Mouse (Mus musculus) liver, embryonic 14.5 days (tissue): Measurements from ENCODE around the gene Minpp1. TPM values are rescaled to one million over a fixed set of nuclear protein-coding genes. Genes with fewer than 3 reads are reported as not detected.

ENCODE experiments used
- ATAC-seq: fragments of 200-750 bp; cut with Nextera tagmentation; 2 replicates; pipeline ENCODE4 v1.8.0; 2017; ENCODE audit warnings: moderate number of reproducible peaks, mild to moderate bottlenecking, moderate library complexity; ENCODE audit not compliant: insufficient read depth
- DNase-seq, 3 experiments: peaks; one replicate each; pipeline ENCODE4 v3.0.0-alpha.2; 2012 to 2013; ENCODE audit warnings: low read depth in 3 of 3, low spot score in 3 of 3
- H3K27ac ChIP-seq: fragments of 300-500 bp; sonication (generic); 2 replicates; pipeline ENCODE4 v1.5.1; 2014; ENCODE audit warnings: moderate library complexity, mild to moderate bottlenecking, control low read depth, inconsistent platforms
- H3K27me3 ChIP-seq: fragments of 300-500 bp; sonication (generic); 2 replicates; pipeline ENCODE4 v1.6.1; 2014; ENCODE audit warnings: mild to moderate bottlenecking, low read length, moderate library complexity; ENCODE audit not compliant: control insufficient read depth, insufficient read depth
- H3K36me3 ChIP-seq: fragments of 300-500 bp; sonication (generic); replicated peaks from 2 replicates; pipeline ENCODE4 v1.6.1; 2014; ENCODE audit warnings: low read depth; ENCODE audit not compliant: control insufficient read depth, insufficient read depth
- H3K4me1 ChIP-seq, 2 experiments: fragments of 200-500 bp in 1 of 2; fragments of 300-500 bp in 1 of 2; sonication (generic) in 1 of 2; replicated peaks; 2 replicates each; pipeline ENCODE4 v1.6.1; 2012 to 2014; ENCODE audit warnings: antibody characterized with exemption in 1 of 2, inconsistent platforms in 1 of 2, low read length in 1 of 2; ENCODE audit not compliant: control insufficient read depth in 2 of 2, insufficient read depth in 2 of 2
- H3K4me2 ChIP-seq: fragments of 300-500 bp; sonication (generic); 2 replicates; pipeline ENCODE4 v1.6.1; 2014; ENCODE audit warnings: low read depth, mild to moderate bottlenecking, control low read depth, moderate library complexity
- H3K4me3 ChIP-seq, 2 experiments: fragments of 200-500 bp in 1 of 2; fragments of 300-500 bp in 1 of 2; sonication (generic) in 1 of 2; 2 replicates each; pipeline ENCODE4 v1.5.1; 2012 to 2014; ENCODE audit warnings: low read depth in 2 of 2, low read length in 2 of 2, mild to moderate bottlenecking in 2 of 2, control low read depth in 1 of 2, inconsistent platforms in 1 of 2, moderate library complexity in 1 of 2; ENCODE audit not compliant: insufficient read depth in 1 of 2
- H3K9ac ChIP-seq: fragments of 300-500 bp; sonication (generic); replicated peaks from 2 replicates; pipeline ENCODE4 v1.6.1; 2014; ENCODE audit warnings: mild to moderate bottlenecking, control low read depth, moderate library complexity
- H3K9me3 ChIP-seq: fragments of 300-500 bp; sonication (generic); 2 replicates; pipeline ENCODE4 v1.6.1; 2016; ENCODE audit warnings: low read length, mixed read lengths; ENCODE audit not compliant: control insufficient read depth
- CTCF ChIP-seq: IDR thresholded peaks from 2 replicates; pipeline ENCODE4 v1.5.1; 2016; ENCODE audit warnings: antibody characterized with exemption, low read depth, control low read depth
- EP300 ChIP-seq: IDR thresholded peaks from 2 replicates; pipeline ENCODE4 v1.6.1; 2016; ENCODE audit warnings: antibody characterized with exemption, low read depth
- WGBS: fragments of 180-500 bp; shearing (Covaris S2); extraction: QIAGEN DNeasy Blood & Tissue Kit; methylation state at CpG from one replicate; pipeline ENCODE4 v1.1.7; 2014; ENCODE audit not compliant: insufficient replicate concordance; 5-methylcytosine and 5-hydroxymethylcytosine counted together
- polyA plus RNA-seq, 2 experiments: library from polyadenylated mRNA; depleted of rRNA in 1 of 2; stranded (reverse) in 1 of 2; unstranded in 1 of 2; fragments of >200 nt; fragmentation: Nextera tagmentation in 1 of 2; extraction: Ambion mirVana in 1 of 2; gene quantifications; 2 replicates each; pipeline versions ENCODE4 v1.2.1 to v1.2.3; 2012 to 2014

Minpp1 gene
- polyA plus RNA-seq, 2 experiments, result 36.6 to 75.4 TPM

GRCm38 (mm10) chr19:32510267-32510666 lies 24.7 kb downstream of the Minpp1 start:
- Histone ChIP-seq H3K9me3 (0 out of 2 replicates have a peak, but pooled peaks cover 2% of the 10 kb centered on the region), H3K27ac (peak overlapping the region; percentile 80), H3K4me3 (0 out of 4 replicates have a peak overlapping the region, but pooled peaks of 1 of the 2 experiments have one; percentile 1), H3K36me3 (peaks cover 49% of the 10 kb centered on the region), H3K9ac (peak overlapping the region; percentile 36), H3K4me2 (peak overlapping the region; percentile 60), H3K27me3 (no peaks in the 10 kb centered on the region), H3K4me1 (peaks cover 27 to 36% of the 10 kb centered on the region in 2 experiments)
- 28% methylated on average over 3 of the region's 3 CpGs for WGBS
- ATAC-seq, result peak; percentile 80
- TF ChIP-seq CTCF, result no peak
- no peak for TF ChIP-seq EP300
- DNase-seq, result peak in 1 of 3 experiments; percentile 46

GRCm38 (mm10) chr19:32510962-32511361 lies 25.4 kb downstream of the Minpp1 start:
- ATAC-seq, result peak; percentile 96
- 16% methylated on average over 6 of the region's 6 CpGs for WGBS
- peak overlapping the region; percentile 36; the same call in 1 of the 2 replicates for H3K9ac ChIP-seq
- peak overlapping the region; percentile 80 for H3K27ac ChIP-seq
- peaks cover 51% of the 10 kb centered on the region for H3K36me3 ChIP-seq
- DNase-seq, result peak; percentile 70 to 80 (median 74)
- H3K27me3 ChIP-seq, result no peaks in the 10 kb centered on the region
- H3K4me3 ChIP-seq, result no peak overlapping the region
- H3K4me1 ChIP-seq, result peaks cover 27 to 32% of the 10 kb centered on the region in 2 experiments
- peak overlapping the region; percentile 60 for H3K4me2 ChIP-seq
- TF ChIP-seq EP300, result peak; percentile 89
- TF ChIP-seq CTCF, result no peak
- H3K9me3 ChIP-seq, result 0 out of 2 replicates have a peak, but pooled peaks cover 2% of the 10 kb centered on the region

- H3K4me1 ChIP-seq, result peaks cover 27 to 28% of the 10 kb centered on the region in 2 experiments
- no peak overlapping the region for H3K27ac ChIP-seq
- no peak overlapping the region for H3K9ac ChIP-seq
- TF ChIP-seq EP300, result no peak
- TF ChIP-seq CTCF, result peak; percentile 70
- H3K27me3 ChIP-seq, result no peaks in the 10 kb centered on the region
- H3K9me3 ChIP-seq, result 0 out of 2 replicates have a peak, but pooled peaks cover 2% of the 10 kb centered on the region
- no peak overlapping the region for H3K4me2 ChIP-seq
- H3K36me3 ChIP-seq, result peaks cover 57% of the 10 kb centered on the region
- no peak for ATAC-seq
- H3K4me3 ChIP-seq, result no peak overlapping the region
- DNase-seq, result no peak
- 35% methylated on average over 1 of the region's 1 CpGs for WGBS
These were observed 26.9 kb downstream of the Minpp1 start for GRCm38 (mm10) chr19:32512518-32512917.

- WGBS, result 90% methylated on average over 9 of the region's 9 CpGs
- TF ChIP-seq CTCF, result no peak
- no peak for TF ChIP-seq EP300
- no peak overlapping the region for H3K4me3 ChIP-seq
- no peak for DNase-seq
- H3K4me2 ChIP-seq, result no peak overlapping the region
- no peaks in the 10 kb centered on the region; a peak in 1 of 4 replicates for H3K4me1 ChIP-seq
- ATAC-seq, result no peak
- H3K9me3 ChIP-seq, result 0 out of 2 replicates have a peak, but pooled peaks cover 2% of the 10 kb centered on the region
- H3K27ac ChIP-seq, result no peak overlapping the region
- peaks cover 44% of the 10 kb centered on the region for H3K36me3 ChIP-seq
- H3K27me3 ChIP-seq, result no peaks in the 10 kb centered on the region
- H3K9ac ChIP-seq, result no peak overlapping the region
These were observed 31.0 kb downstream of the Minpp1 start for GRCm38 (mm10) chr19:32516575-32516974.

GRCm38 (mm10) chr19:32521446-32521845 lies 35.9 kb downstream of the Minpp1 start:
- 72% methylated on average over 3 of the region's 3 CpGs for WGBS
- Histone ChIP-seq H3K9me3 (no peaks in the 10 kb centered on the region), H3K4me2 (no peak overlapping the region), H3K9ac (no peak overlapping the region), H3K4me1 (peaks cover 7 to 26% of the 10 kb centered on the region in 2 experiments), H3K27ac (no peak overlapping the region), H3K36me3 (peaks cover 9% of the 10 kb centered on the region), H3K4me3 (no peak overlapping the region), H3K27me3 (no peaks in the 10 kb centered on the region)
- TF ChIP-seq CTCF (peak; percentile 33; the same call in 1 of the 2 replicates), EP300 (no peak)
- no peak for ATAC-seq
- DNase-seq, result no peak
